Mouse (Mus musculus) central nervous system, embryonic 11.5 days (tissue): ENCODE measurements around the gene Tbc1d13. TPM values are rescaled to one million over a fixed set of nuclear protein-coding genes. Genes with fewer than 3 reads are reported as not detected.

Source experiments
- polyA plus RNA-seq: library from polyadenylated mRNA; depleted of rRNA; stranded (reverse); fragments of >200 nt; gene quantifications from 2 replicates; pipeline ENCODE4 v1.2.3, GENCODE M21; 2012; rRNA removed

The Tbc1d13 gene
- 43.4 and 48.1 TPM in 2 replicates for polyA plus RNA-seq

DNA sequence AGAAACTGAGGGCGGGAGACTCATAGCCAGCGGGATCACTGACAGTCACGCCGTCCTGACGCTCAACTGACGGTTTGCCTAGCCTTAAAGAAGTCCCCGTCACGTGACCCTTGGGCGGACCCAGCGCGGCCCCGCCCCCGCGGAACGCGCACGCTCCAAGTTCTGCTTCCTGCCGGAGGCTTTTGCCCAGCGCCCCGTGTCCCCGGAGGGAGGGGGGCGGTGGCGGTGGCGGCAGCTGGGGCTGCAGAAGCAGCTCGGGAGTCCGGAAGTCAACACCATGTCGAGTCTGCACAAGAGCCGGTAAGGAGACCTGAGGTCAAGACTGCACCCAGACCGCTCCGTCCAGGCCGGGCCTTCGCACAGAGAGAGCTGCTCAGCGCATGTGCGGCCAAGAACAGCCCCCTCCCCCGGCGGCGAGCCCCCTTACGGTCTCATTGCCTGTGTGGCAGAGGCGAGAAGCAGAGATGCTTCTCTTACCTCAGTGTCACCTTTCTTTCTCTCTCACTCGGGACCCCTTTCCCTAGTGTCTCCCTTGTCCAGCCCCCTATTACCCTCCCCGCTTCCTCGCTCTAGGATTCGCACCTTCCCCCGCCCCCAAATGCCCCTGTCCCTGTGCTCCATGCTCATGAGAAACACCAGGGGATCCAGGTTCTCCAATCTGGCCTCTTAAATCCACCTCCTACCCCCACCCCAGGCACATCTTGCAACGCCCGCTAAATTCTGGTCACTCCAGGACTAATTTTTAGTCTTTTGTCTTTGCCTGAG, at the start of gene Tbc1d13:
Gene Tbc1d13 (plus strand): TSS at position 134 of the 765 bp plus-strand sequence.

DNA sequence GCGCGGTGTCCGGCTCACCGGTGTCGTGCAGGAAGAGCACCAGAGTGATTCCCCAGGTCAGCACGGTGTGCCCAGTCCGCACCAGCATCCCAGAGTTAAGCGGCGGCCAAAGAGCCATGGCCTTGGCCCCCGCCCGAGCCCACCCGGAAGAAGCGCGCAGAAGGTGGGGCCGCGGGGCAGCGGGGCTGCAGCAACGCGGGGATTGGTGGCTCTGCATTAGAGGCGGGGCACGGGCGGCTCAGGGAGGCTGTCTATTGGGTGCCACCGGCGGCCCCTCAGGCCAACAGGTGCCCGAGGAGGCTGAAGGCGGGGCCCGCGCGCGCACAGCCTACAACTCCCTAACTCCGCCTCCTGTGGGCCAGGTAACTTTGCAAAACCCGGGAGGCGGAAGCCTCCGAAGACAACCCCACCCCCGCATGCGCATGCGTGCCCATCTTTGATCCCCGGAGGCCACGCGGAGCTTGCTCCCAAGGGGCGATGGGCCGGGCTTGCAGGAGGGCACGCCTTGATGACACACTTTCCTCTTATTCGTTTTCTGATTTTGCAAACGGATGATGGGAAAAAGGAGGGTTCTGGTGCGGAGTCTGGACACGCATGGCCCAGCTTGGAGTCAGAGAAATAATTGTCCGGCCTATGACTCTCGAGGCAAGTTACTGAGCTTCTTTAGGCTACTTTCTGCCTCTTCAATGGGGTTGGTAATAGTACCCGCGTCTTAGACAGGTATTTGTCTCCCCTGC, 39.9 kb upstream of the Tbc1d13 start, which contains the start of gene Zdhhc12:
Gene Zdhhc12 (minus strand): TSS at position 178 of the 737 bp plus-strand sequence.

DNA sequence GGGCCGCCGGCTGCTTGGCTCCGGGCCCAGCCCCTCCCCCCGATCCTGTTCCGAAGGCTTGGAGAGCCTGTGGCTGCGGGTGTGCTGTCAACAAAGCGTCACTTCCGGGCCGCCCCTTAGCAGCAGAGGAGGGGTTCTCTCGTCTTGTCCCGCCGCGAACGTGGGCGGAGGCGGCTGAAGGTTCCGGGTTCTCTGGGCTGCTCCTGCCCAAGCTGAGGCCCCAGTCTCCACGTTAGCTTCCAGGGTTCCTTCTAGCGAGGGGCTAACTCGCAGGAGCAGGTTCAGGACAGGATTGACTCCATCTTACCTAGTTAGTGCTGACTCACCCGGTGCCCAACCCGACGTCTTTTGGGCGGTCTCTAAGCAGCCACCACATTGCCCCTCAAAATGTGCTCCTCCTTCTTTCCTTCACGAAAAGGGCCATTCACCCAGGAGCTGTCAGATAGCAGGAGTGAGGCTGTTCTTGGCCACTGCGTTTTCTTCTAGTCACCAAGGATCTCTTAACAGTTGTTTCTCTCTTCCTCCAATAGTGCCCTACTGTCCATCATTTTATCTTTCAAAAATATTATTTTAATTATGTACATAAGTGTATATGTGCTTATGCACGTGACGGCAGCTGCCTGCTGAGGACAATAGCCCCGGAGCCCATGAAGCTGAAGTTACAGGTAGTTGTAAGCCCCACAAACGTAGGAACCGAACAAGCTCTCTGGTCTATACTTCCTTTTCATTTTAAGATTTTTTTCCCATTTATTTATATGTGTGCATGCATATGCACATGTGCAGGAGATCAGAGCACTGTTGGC, 8.9 kb upstream of the Tbc1d13 start, which contains the start of gene Zer1:
Gene Zer1 (minus strand): TSS at position 114 of the 803 bp plus-strand sequence.

DNA sequence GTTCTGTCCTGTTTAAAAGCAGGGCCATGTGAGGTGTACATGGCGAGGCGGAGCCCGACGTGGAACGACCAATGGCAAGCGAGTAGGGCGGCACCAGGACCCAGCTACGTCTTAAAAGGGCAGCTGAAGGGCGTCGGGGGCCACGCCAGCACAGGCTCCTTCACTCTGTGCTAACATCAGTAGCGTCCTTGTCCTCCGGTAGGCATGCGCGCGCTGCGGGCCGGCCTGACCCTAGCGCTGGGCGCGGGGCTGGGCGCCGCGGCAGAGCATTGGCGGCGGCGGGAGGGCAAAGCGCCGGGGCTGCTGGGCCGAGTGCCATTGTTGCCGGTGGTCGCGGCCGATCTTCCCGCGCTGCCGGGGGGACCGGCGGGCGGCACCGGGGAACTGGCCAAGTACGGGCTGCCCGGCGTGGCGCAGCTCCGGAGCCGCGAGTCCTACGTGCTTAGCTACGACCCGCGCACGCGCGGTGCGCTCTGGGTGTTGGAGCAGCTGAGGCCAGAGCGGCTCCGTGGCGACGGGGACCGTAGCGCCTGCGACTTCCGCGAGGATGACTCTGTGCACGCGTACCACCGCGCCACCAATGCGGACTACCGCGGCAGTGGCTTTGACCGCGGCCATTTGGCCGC, 37.9 kb downstream of the Tbc1d13 start, which contains the start of gene Endog:
Gene Endog (plus strand): TSS at position 123 of the 626 bp plus-strand sequence.

DNA sequence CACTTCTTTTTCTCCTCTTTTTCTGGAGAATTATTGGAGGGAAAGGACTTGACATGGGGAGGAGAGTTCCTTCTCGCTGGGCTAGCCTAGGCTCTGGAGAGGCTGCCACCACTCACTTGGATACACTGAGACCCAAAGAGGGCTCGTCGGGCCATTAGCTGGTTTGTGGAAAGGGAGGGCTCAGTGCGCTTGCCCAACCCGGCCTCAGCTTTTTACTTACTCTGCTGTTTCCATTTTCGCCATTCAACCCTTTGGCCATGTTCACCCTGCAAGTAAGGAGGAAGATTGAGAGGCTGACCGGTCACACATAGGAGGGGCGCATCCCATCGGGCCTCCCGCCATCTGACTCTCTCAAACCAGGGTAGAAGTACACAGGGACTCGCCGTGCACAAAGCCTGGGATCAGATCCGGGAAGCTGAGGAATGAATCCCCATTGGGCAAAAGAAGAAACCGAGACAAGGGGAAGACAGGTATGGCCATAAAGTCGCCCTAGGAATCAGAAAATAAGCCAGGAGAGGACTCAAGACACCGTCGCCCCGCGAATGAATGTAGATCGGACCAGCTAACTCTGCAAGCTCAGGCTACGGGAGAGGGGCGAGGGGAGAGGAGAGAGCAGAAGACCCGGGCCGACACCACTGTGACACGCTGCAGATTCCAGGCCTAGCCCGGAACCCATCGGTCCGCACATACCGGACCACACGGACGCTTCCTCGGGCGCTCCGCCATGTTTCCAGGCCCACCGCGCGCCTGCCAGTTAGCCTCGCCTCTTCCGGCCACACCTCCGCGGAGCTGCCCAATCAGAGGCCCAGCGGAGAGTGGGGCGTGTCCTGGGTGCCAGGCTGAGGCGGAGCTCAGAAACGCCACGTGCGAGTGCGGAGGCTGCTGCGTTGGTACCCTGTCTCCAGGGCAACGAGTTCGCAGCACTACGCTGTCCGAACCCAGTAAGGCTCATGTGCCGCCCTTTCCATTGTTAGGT, 44.4 kb downstream of the Tbc1d13 start, which contains the start of gene Spout1:
Gene Spout1 (minus strand): TSS at position 760 of the 976 bp plus-strand sequence.

Other genes with a start within 250 kb of the Tbc1d13 start
- 106 and 132 TPM in 2 replicates for gene Odf2, start 244.5 kb upstream of the Tbc1d13 start, polyA plus RNA-seq
- gene Gle1, start 198.3 kb upstream of the Tbc1d13 start, polyA plus RNA-seq = 40.0 and 50.5 TPM in 2 replicates
- 265 and 291 TPM in 2 replicates for gene Sptan1, start 168.2 kb upstream of the Tbc1d13 start, polyA plus RNA-seq
- gene Wdr34, start 84.9 kb upstream of the Tbc1d13 start, polyA plus RNA-seq = 31.5 and 32.4 TPM in 2 replicates
- 683 and 2,388 TPM in 2 replicates for gene Set, start 76.4 kb upstream of the Tbc1d13 start, polyA plus RNA-seq
- gene Pkn3, start 56.1 kb upstream of the Tbc1d13 start, polyA plus RNA-seq = 17.4 and 28.0 TPM in 2 replicates
- gene Zdhhc12, start 40.1 kb upstream of the Tbc1d13 start, polyA plus RNA-seq = 22.3 and 37.3 TPM in 2 replicates
- gene Zer1, start 9.2 kb upstream of the Tbc1d13 start, polyA plus RNA-seq = 26.9 and 42.9 TPM in 2 replicates
- 10.5 and 11.2 TPM in 2 replicates for gene Endog, start 37.7 kb downstream of the Tbc1d13 start, polyA plus RNA-seq
- 59.2 and 60.5 TPM in 2 replicates for gene Spout1, start 44.7 kb downstream of the Tbc1d13 start, polyA plus RNA-seq
- 14.1 and 17.2 TPM in 2 replicates for gene Kyat1, start 72.1 kb downstream of the Tbc1d13 start, polyA plus RNA-seq
- 17.0 and 25.4 TPM in 2 replicates for gene Lrrc8a, start 104.0 kb downstream of the Tbc1d13 start, polyA plus RNA-seq
- 4.9 and 10.7 TPM in 2 replicates for gene Gm28035, start 106.8 kb downstream of the Tbc1d13 start, polyA plus RNA-seq
- gene Phyhd1, start 132.5 kb downstream of the Tbc1d13 start, polyA plus RNA-seq = 7.4 and 9.1 TPM in 2 replicates
- not detected in 2 replicates for gene Gm28038, start 147.3 kb downstream of the Tbc1d13 start, polyA plus RNA-seq
- 8.1 and 10.7 TPM in 2 replicates for gene Dolk, start 152.6 kb downstream of the Tbc1d13 start, polyA plus RNA-seq
- 37.5 and 56.2 TPM in 2 replicates for gene Nup188, start 152.7 kb downstream of the Tbc1d13 start, polyA plus RNA-seq
- gene Sh3glb2, start 225.6 kb downstream of the Tbc1d13 start, polyA plus RNA-seq = 98.2 and 111 TPM in 2 replicates
- 30.4 and 37.9 TPM in 2 replicates for gene Miga2, start 230.5 kb downstream of the Tbc1d13 start, polyA plus RNA-seq